Mouse (Mus musculus) heart, postnatal 10 days (tissue): ENCODE data around the gene Fzd2. TPM values are rescaled to one million over a fixed set of nuclear protein-coding genes. Genes with fewer than 3 reads are reported as not detected.
A peak's percentile ranks its signal among the peaks of the same experiment; 100 is the strongest.

Source experiments
- DNase-seq, 2 experiments: peaks; one replicate each; pipeline ENCODE4 v3.0.0; 2021
- intact Hi-C: fragments of 180-260 bp; cut with DNase I; formaldehyde crosslinking; loops from one replicate; pipeline ENCODE4 v1.15.1; 2025
- total RNA-seq, 2 experiments: library from RNA; stranded (reverse); gene quantifications; 2 replicates each; pipeline ENCODE4 v1.2.3; 2021

Fzd2 gene
- total RNA-seq, 2 experiments from 2014 or later: 11.1 to 15.7 TPM

GRCm38 (mm10) chr11:102579165-102580033 lies 24.8 kb upstream of the Fzd2 start, which contains the start of gene Gm11627:
Gene Gm11627, minus strand, starts transcription at chr11:102579461.
- intact Hi-C loops: loop anchor here (2.0 kb wide), 1 partner anchor 27 kb away; no protein-coding TSS in a partner anchor
- DNase-seq: peak; percentile 53 to 64

GRCm38 (mm10) chr11:102580034-102580330 lies 24.2 kb upstream of the Fzd2 start:
- intact Hi-C loops: no loop called here

GRCm38 (mm10) chr11:102581281-102582015 lies 22.7 kb upstream of the Fzd2 start:
- intact Hi-C loops: no loop called here
- DNase-seq: peak; percentile 44 to 47

More at GRCm38 (mm10) chr11:102580034-102580330, 24.2 kb upstream of the Fzd2 start:
- no peak for DNase-seq

DNA sequence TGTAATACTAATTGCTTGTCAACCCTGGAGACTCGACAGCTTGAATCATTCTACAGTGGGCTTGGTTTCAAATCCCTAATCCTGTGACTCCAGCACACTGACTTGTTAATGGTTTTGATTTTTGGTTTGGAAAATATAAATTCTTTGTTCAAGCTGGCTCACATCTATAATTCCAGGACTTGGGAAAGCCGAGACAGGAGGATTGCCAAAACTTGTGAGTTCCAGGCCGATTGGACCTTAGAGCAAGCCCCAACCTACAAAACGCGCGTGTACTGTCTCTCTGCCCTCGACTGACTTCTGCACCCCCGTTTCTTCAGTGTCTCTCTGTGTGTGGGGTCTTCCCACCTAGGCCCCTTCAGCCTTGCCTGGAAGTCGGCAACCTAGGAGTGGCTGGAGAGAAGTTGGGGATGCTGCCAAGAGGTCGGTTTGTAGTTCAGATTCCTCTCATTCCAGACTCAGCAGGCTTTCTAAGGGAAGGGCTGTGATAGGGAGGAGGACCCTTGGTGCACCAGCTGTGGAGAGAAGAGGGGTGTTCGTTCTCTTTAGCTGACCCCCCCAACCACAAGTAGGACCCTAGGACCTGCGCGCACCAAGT lies 22.1 kb upstream of the Fzd2 start:
- intact Hi-C loops: no loop called here
- peak; percentile 70 to 72 for DNase-seq

DNA sequence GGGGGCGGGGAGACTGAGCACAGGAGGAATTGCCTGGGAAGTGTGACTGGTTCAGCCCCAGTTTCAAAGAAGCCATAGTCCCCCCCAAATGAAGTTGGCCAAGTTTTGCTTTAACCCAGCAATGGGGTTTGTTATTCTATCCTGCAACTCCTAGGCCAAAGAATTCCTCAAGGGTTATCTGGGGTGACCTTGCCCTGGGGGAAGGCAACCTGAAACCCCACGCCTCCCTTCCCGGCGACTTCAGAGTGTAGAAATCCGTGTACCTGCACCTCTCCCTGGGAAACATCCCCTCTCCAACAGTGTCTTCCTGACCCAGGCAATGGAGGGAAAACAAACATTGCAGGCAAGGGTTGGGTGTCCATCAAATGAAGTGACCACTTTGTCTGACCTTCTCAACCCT lies 21.5 kb upstream of the Fzd2 start:
- intact Hi-C loops: no loop called here

DNA sequence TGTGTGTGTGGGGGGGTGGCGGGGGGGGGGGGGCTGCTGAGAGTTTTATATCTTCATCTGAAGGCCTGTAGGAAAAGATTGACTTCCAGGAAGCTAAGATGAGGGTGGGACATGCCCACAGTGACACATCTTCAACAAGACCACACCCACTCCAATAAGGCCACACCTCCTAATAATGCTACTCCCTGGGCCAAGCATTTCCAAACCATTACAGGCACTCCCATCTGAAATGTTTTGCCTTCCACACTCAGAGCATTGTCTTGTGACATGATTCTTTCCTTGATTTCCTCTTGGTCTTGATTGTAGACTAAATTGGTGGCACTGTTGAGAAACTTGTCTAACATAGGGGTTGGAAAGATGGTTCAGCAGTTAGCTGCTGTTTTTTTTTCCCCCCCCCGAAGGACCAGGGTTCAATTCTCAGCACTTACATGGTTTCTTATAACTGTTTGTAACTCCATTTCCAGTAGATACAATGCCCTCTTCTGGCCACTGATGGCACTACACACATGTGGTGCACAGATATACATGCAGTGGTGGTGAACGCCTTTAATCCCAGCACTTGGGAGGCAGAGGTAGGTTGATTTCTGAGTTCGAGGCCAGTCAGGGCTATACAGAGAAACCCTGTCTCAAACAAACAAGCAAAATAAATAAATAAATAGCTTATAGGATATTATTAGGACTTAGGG lies 17.6 kb upstream of the Fzd2 start:
- intact Hi-C loops: no loop called here
- DNase-seq: no peak

More for the DNA sequence above, 21.5 kb upstream of the Fzd2 start:
- no peak for DNase-seq

- intact Hi-C loops: no loop called here
- no peak for DNase-seq
These were observed 16.6 kb upstream of the Fzd2 start for GRCm38 (mm10) chr11:102587554-102587953.

DNA sequence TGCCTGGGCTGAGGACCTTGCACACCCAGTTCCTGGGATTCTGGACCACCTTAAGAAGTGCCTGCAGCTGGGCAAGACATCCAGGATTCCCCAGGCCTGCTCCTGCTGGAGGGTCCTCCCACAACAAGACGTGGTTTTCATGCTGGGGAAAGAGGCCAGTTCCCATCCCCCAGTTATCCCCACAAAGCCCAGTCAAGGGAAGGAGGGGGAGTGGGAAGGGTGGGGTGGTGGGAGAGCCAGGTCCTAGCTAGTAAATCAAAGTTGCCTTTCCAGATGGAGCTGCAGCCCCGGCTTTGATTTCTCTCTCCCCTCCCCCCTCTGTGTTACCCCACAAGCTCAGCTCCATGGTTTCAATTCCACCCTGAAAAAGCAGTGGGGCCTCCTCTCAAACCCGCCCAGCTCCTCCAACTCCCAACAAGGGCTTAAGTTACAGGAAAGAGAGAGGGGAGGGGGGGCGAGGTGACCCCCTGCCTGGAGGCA lies 8.8 kb upstream of the Fzd2 start:
- intact Hi-C loops: no loop called here

GRCm38 (mm10) chr11:102599912-102600311 lies 4.3 kb upstream of the Fzd2 start:
- no peak for DNase-seq
- intact Hi-C loops: no loop called here

More for the DNA sequence above, 8.8 kb upstream of the Fzd2 start:
- no peak for DNase-seq

DNA sequence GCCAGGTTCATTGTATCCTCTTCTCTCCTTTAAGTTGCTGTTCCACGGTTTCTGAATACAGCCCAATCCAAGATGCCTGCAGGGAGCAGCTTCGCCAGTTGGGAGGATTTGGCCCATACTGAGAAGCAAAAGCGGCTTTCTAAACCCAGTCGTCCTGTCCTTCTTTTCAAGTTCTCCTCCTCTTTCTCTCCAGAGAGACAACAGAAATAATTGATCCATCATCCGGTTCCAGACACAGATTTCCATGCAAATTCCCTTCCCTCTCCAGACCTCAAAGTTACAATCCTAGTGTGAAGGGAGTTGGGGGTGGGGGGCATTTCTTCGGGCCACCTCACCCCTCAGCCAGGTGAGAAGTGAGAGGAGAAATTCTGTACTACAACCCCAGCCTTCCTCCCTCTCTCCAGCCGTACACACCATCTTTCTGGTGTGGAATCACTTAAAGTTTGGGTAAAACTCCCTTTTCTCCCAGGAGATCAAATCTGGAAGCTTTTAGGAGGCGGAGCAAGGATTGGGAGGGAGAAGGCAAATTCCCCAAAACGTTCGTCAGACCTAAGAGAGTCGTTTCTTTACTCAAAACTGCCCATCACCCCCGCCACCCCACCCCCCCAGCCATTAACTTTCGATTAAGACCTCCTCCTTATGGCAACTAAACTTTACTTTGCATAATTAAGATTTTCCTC lies 1.2 kb upstream of the Fzd2 start:
- intact Hi-C loops: no loop called here

DNA sequence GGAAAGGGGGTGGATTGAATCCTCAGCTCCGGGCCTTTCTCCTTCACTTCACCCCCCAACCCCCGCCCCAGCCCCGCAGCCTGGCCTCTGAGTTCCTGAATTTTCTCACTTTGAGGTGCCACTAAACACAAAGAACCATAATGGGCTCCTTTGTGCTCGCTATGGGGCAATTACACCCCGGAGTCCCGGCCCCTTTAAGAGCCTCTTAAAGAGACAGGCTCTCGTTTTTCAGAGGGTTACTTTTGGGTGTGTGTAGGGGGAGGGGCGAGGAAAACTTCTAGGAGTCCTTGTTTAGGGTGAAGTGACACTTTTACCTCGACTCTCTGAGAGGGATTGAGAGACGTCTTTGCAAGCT lies 723 bp upstream of the Fzd2 start:
- DNase-seq: peak; percentile 78 to 85
- intact Hi-C loops: no loop called here

More for the DNA sequence above, 1.2 kb upstream of the Fzd2 start:
- DNase-seq: peak; percentile 61 to 72

GRCm38 (mm10) chr11:102604777-102605552 lies 769 bp downstream of the Fzd2 start:
- peak; percentile 60 for DNase-seq
- intact Hi-C loops: loop anchor here (5.0 kb wide), 1 partner anchor 37 kb away; no protein-coding TSS in a partner anchor

DNA sequence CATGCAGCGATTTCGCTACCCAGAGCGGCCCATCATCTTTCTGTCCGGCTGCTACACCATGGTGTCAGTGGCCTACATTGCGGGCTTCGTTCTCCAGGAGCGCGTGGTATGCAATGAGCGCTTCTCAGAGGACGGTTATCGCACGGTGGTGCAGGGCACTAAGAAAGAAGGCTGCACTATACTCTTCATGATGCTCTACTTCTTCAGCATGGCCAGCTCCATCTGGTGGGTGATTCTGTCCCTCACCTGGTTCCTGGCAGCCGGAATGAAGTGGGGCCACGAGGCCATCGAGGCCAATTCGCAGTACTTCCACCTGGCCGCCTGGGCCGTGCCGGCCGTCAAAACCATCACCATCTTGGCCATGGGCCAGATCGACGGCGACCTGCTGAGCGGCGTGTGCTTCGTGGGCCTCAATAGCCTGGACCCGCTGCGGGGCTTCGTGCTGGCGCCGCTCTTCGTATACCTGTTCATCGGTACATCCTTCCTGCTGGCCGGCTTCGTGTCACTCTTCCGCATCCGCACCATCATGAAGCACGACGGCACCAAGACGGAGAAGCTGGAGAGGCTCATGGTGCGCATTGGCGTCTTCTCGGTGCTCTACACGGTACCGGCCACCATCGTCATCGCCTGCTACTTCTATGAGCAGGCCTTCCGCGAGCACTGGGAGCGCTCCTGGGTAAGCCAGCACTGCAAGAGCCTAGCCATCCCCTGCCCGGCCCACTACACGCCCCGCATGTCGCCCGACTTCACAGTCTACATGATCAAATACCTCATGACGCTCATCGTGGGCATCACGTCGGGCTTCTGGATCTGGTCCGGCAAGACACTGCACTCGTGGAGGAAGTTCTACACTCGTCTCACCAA lies 1.6 kb downstream of the Fzd2 start:
- DNase-seq: peak; percentile 48 to 56
- intact Hi-C loops: loop anchor here (2.0 to 5.0 kb wide), 2 partner anchors 27 to 37 kb away; partner anchors contain the start of gene Gm11627

GRCm38 (mm10) chr11:102606751-102607171 lies 2.6 kb downstream of the Fzd2 start:
- peak; percentile 48 to 54 for DNase-seq
- intact Hi-C loops: loop anchor here (2.0 to 5.0 kb wide), 2 partner anchors 28 to 36 kb away; partner anchors contain the start of gene Gm11627

DNA sequence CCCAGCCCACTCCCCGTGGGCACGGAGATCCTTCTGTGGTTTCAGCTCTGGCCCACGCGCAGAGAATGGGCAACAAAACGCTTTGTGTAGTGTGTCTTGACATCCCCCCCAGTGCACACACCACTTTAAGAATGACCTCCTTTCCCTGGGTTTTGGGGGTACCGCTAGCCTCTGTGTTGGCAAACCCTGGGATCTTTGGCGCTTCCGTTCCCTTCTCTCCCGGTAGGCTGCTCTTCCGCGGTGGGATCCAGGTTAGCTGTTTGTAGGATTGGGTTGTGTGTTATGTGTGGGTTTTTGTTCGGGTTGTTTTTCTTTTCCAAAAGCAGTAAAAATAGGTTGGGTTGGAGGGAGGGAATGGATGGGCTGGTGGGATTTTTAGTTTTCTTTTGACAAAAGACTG lies 3.0 kb downstream of the Fzd2 start:
- peak in 1 of 2 experiments; percentile 33 for DNase-seq
- intact Hi-C loops: loop anchor here (2.0 to 5.0 kb wide), 2 partner anchors 28 to 35 kb away; partner anchors contain the start of gene Gm11627

DNA sequence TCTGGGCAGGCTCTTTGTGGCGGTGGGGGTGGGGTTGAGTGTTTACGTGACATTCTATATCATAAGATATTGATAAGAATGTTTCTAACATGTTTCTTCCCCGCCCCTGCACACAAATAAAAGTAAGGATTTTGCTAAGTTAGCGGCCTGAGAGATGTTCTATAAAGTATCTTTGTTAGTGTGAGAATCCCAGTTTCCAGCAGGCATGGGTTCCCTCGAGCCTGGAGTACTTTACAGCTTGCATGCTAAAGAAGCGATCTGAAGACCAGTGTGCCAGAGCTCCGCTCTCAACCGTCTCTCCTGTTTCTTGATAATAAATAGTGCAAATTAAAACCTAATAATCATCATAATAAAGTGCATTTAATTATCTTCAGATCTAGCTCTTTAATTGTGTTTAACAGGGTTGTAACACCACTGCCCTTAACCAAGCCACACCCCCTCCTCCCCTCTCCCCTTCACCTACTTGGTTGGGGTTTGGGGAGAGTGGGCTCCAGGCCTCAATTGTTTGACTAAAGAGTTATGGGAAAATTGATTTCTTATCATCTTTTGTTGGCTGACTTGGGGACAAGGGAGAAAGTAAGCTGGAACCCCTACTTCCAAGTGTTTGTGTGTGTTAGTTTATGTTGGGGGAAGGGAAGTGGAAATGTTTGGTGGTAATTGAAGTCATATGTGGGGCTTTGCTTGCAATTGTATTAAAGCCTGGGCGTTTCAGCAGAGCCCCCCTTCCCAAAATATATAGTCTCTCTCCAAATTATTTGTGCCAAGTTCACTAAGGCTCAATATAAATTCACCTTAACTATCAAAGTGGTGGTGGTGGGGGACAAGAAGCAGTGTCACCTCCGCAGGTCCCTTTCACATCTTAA lies 3.7 kb downstream of the Fzd2 start:
- no peak for DNase-seq
- intact Hi-C loops: loop anchor here (2.0 to 5.0 kb wide), 2 partner anchors 29 to 34 kb away; partner anchors contain the start of gene Gm11627

DNA sequence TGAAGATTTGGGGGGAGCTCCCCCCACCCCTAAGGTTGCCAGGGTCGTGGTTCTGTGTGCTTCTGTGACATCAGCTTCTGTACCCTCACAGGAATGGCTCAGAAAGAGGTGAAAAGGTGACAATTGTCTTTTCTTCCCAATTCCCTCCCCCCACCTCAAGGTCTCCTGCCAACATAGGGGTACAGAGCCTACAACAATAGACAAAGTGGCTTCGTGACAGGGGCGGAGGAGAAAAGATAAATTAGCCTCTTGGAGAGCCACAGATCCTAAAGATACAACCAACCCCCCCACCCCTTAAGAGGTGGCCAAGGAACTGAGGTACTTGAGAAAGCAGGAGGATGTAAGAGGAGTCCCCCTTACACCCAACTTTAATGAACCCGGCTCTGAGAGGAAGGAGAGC lies 4.5 kb downstream of the Fzd2 start:
- intact Hi-C loops: loop anchor here (5.0 kb wide), 1 partner anchor 34 kb away; no protein-coding TSS in a partner anchor
- DNase-seq: no peak
